Mouse (Mus musculus) forebrain, postnatal 0 days (tissue): ENCODE measurements at regions not wholly inside any gene's neighbourhood (a gene's known extent, or its start where the extent isn't known, plus 50 kb on each side); places are given as distances from the start of the nearest gene placed in this dataset.

Source experiments
- ATAC-seq: fragments of 200-750 bp; cut with Nextera tagmentation; 2 replicates; pipeline ENCODE4 v1.8.0; 2017; ENCODE audit warnings: mild to moderate bottlenecking, moderate library complexity
- DNase-seq: peaks from one replicate; pipeline ENCODE4 v3.0.0-alpha.2; 2015
- H3K27ac ChIP-seq: fragments of 300-500 bp; sonication (generic); 2 replicates; pipeline ENCODE4 v1.5.1; 2014; ENCODE audit warnings: low read depth, mild to moderate bottlenecking, antibody characterized with exemption, low read length, moderate library complexity, mixed read lengths
- H3K27me3 ChIP-seq: fragments of 300-500 bp; sonication (generic); 2 replicates; pipeline ENCODE4 v1.6.1; 2014; ENCODE audit warnings: mild to moderate bottlenecking, low read length, mixed read lengths; ENCODE audit not compliant: insufficient read depth
- H3K36me3 ChIP-seq: fragments of 300-500 bp; sonication (generic); 2 replicates; pipeline ENCODE4 v1.6.1; 2014; ENCODE audit warnings: mild to moderate bottlenecking, moderate library complexity; ENCODE audit not compliant: insufficient read depth
- H3K4me1 ChIP-seq: fragments of 300-500 bp; sonication (generic); 2 replicates; pipeline ENCODE4 v1.6.1; 2014; ENCODE audit warnings: antibody characterized with exemption; ENCODE audit not compliant: insufficient read depth
- H3K4me2 ChIP-seq: fragments of 300-500 bp; sonication (generic); 2 replicates; pipeline ENCODE4 v1.6.1; 2014; ENCODE audit warnings: low read depth, mild to moderate bottlenecking, moderate library complexity
- H3K4me3 ChIP-seq: fragments of 300-500 bp; sonication (generic); 2 replicates; pipeline ENCODE4 v1.5.1; 2014; ENCODE audit warnings: low read depth, low read length, mixed read lengths
- H3K9ac ChIP-seq: fragments of 300-500 bp; sonication (generic); 2 replicates; pipeline ENCODE4 v1.6.1; 2014; ENCODE audit warnings: mild to moderate bottlenecking
- H3K9me3 ChIP-seq: fragments of 300-500 bp; sonication (generic); 2 replicates; pipeline ENCODE4 v1.6.1; 2016; ENCODE audit warnings: low read length
- CTCF ChIP-seq: sonication (generic); IDR thresholded peaks from 2 replicates; pipeline ENCODE4 v1.5.1; 2016; ENCODE audit warnings: antibody characterized with exemption, control low read depth, low read depth
- WGBS: fragments of 180-500 bp; shearing (Covaris S2); extraction: QIAGEN DNeasy Blood & Tissue Kit; methylation state at CpG from one replicate; pipeline ENCODE4 v1.1.7; 2014; 5-methylcytosine and 5-hydroxymethylcytosine counted together

DNA sequence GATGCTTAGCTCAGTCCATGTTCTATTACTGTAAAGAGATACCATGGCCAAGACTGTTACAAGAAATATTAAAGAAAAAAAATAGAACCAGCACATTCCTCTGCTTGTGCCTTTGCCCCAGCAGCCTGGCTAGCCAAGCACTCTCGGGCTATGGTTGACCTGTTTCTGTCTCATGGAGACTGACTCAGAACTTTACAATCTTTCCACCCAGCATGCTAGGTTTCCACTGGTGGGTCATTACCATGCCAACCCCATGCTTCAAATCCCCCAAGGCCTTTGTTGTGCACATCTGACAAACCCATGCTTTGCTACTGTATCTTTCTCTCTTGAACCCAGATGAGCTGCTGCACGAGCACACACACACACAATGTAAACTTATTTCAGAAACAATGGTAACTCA is 579.3 kb upstream of the 1700015G11Rik start:
- 80% methylated on average over 2 of the region's 2 CpGs for WGBS
- no peak for ATAC-seq
- TF ChIP-seq CTCF = no peak

DNA sequence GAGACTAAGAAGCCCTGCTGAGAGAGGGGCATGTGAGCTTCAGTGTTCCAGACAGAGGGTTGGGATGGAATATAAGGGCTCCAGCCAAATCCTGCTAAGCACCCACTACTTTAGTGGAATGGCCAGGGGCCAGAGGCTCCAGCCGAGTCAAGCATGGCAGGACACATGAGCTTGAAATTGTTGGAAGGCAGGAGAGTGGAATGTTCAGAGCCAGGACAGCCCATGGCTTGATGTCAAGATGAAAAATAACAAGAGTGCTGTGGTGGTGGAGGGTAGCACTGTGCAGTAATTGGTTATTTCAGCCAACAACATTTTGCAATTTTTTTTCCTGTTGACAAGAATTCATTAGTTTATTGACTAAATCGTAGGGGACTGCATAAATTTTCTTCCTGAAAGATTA is 567.6 kb upstream of the 1700015G11Rik start:
- Histone ChIP-seq H3K9ac (no peak overlapping the region), H3K36me3 (no peaks in the 10 kb centered on the region), H3K9me3 (no peaks in the 10 kb centered on the region), H3K27me3 (no peaks in the 10 kb centered on the region), H3K4me3 (no peak overlapping the region), H3K4me2 (no peak overlapping the region), H3K27ac (no peak overlapping the region), H3K4me1 (no peaks in the 10 kb centered on the region)
- no peak for TF ChIP-seq CTCF
- WGBS = 52% methylated on average over 2 of the region's 2 CpGs
- DNase-seq (peak; percentile 7), ATAC-seq (peak; percentile 69)

More for the DNA sequence above, 579.3 kb upstream of the 1700015G11Rik start:
- no peak overlapping the region for H3K27ac ChIP-seq
- H3K36me3 ChIP-seq = no peaks in the 10 kb centered on the region
- H3K27me3 ChIP-seq = no peaks in the 10 kb centered on the region
- H3K9me3 ChIP-seq = no peaks in the 10 kb centered on the region
- no peak for DNase-seq
- H3K9ac ChIP-seq = no peak overlapping the region
- H3K4me3 ChIP-seq = no peak overlapping the region
- no peaks in the 10 kb centered on the region for H3K4me1 ChIP-seq
- H3K4me2 ChIP-seq = no peak overlapping the region
